Mouse (Mus musculus) cortical plate, adult 2 months (tissue): ENCODE data around the gene Arhgef33. TPM values are rescaled to one million over a fixed set of nuclear protein-coding genes. Genes with fewer than 3 reads are reported as not detected.
A peak's percentile ranks its signal among the peaks of the same experiment; 100 is the strongest.

Experiments
- H3K27ac ChIP-seq: fragments of 200-500 bp; 2 replicates; pipeline ENCODE4 v1.5.1; 2012; ENCODE audit warnings: low read length, control low read depth, inconsistent platforms; ENCODE audit not compliant: insufficient read depth
- H3K4me1 ChIP-seq: fragments of 200-500 bp; 2 replicates; pipeline ENCODE4 v1.6.1; 2011; ENCODE audit warnings: low read length; ENCODE audit not compliant: control insufficient read depth, insufficient read depth
- H3K4me3 ChIP-seq: fragments of 200-500 bp; 2 replicates; pipeline ENCODE4 v1.5.1; 2011; ENCODE audit warnings: mild to moderate bottlenecking, low read length, control low read depth; ENCODE audit not compliant: insufficient read depth
- CTCF ChIP-seq: fragments of 200-500 bp; IDR thresholded peaks from 2 replicates; pipeline ENCODE4 v1.5.1; 2011; ENCODE audit warnings: mild to moderate bottlenecking, control low read depth, low read length; ENCODE audit not compliant: insufficient read depth; ENCODE audit errors: extremely low read depth
- POLR2A ChIP-seq: fragments of 200-500 bp; IDR thresholded peaks from 2 replicates; pipeline ENCODE4 v1.6.1; 2011; ENCODE audit warnings: mild to moderate bottlenecking, low read length, control low read depth; ENCODE audit not compliant: insufficient read depth; ENCODE audit errors: extremely low read depth
- polyA plus RNA-seq: library from polyadenylated mRNA; depleted of rRNA; stranded (reverse); fragments of >200 nt; gene quantifications from 2 replicates; pipeline ENCODE4 v1.2.3, GENCODE M21; 2012

Arhgef33 gene
- polyA plus RNA-seq, 1 experiment, result 2.8 TPM

- no peak overlapping the region for H3K27ac ChIP-seq
- H3K4me1 ChIP-seq, result no peaks in the 10 kb centered on the region
- no peak overlapping the region for H3K4me3 ChIP-seq
- TF ChIP-seq POLR2A (no peak), CTCF (peak; percentile 26; the same call in 1 of the 2 replicates)
Observed at GRCm38 (mm10) chr17:80291148-80291547, 16.1 kb upstream of the Arhgef33 start.

GRCm38 (mm10) chr17:80295258-80295657 is 11.9 kb upstream of the Arhgef33 start:
- H3K4me3 ChIP-seq, result no peak overlapping the region
- no peaks in the 10 kb centered on the region for H3K4me1 ChIP-seq
- TF ChIP-seq POLR2A (no peak), CTCF (no peak)
- no peak overlapping the region for H3K27ac ChIP-seq

GRCm38 (mm10) chr17:80298844-80299243 is 8.4 kb upstream of the Arhgef33 start:
- no peak overlapping the region for H3K27ac ChIP-seq
- TF ChIP-seq CTCF, result no peak
- no peak for TF ChIP-seq POLR2A
- no peaks in the 10 kb centered on the region for H3K4me1 ChIP-seq
- no peak overlapping the region for H3K4me3 ChIP-seq

- H3K4me3 ChIP-seq, result no peak overlapping the region
- no peak overlapping the region for H3K27ac ChIP-seq
- no peak for TF ChIP-seq CTCF
- no peak for TF ChIP-seq POLR2A
- H3K4me1 ChIP-seq, result peaks cover 4% of the 10 kb centered on the region
Observed at GRCm38 (mm10) chr17:80311761-80312160, 4.6 kb downstream of the Arhgef33 start.

GRCm38 (mm10) chr17:80312405-80312804 is 5.2 kb downstream of the Arhgef33 start:
- H3K4me3 ChIP-seq, result no peak overlapping the region
- peaks cover 4% of the 10 kb centered on the region for H3K4me1 ChIP-seq
- H3K27ac ChIP-seq, result no peak overlapping the region
- no peak for TF ChIP-seq CTCF
- TF ChIP-seq POLR2A, result no peak

- no peaks in the 10 kb centered on the region for H3K4me1 ChIP-seq
- H3K4me3 ChIP-seq, result no peak overlapping the region
- no peak for TF ChIP-seq CTCF
- no peak for TF ChIP-seq POLR2A
- no peak overlapping the region for H3K27ac ChIP-seq
Observed at GRCm38 (mm10) chr17:80322228-80322627, 15.0 kb downstream of the Arhgef33 start.

GRCm38 (mm10) chr17:80323015-80323414 is 15.8 kb downstream of the Arhgef33 start:
- H3K4me1 ChIP-seq, result no peaks in the 10 kb centered on the region
- H3K4me3 ChIP-seq, result no peak overlapping the region

GRCm38 (mm10) chr17:80323658-80324057 is 16.5 kb downstream of the Arhgef33 start:
- H3K27ac ChIP-seq, result no peak overlapping the region
- H3K4me3 ChIP-seq, result no peak overlapping the region
- H3K4me1 ChIP-seq, result no peaks in the 10 kb centered on the region
- TF ChIP-seq POLR2A, result no peak
- no peak for TF ChIP-seq CTCF

More at GRCm38 (mm10) chr17:80323015-80323414, 15.8 kb downstream of the Arhgef33 start:
- no peak overlapping the region for H3K27ac ChIP-seq
- TF ChIP-seq CTCF (no peak), POLR2A (no peak)

- Histone ChIP-seq H3K27ac (no peak overlapping the region), H3K4me3 (no peak overlapping the region), H3K4me1 (no peaks in the 10 kb centered on the region)
- TF ChIP-seq POLR2A (no peak), CTCF (no peak)
Observed at GRCm38 (mm10) chr17:80324521-80324920, 17.3 kb downstream of the Arhgef33 start.

- TF ChIP-seq CTCF, result no peak
- TF ChIP-seq POLR2A, result no peak
- no peak overlapping the region for H3K27ac ChIP-seq
- no peaks in the 10 kb centered on the region for H3K4me1 ChIP-seq
- no peak overlapping the region for H3K4me3 ChIP-seq
Observed at GRCm38 (mm10) chr17:80325456-80325855, 18.2 kb downstream of the Arhgef33 start.
